Mouse (Mus musculus) thymus, postnatal 36 days (tissue): Measurements from ENCODE around the gene Nudt7.

Experiments
- DNase-seq, 2 experiments: peaks; one replicate each; pipeline ENCODE4 v3.0.0; 2022; ENCODE audit warnings: mixed read lengths in 2 of 2

Nudt7 gene

DNA sequence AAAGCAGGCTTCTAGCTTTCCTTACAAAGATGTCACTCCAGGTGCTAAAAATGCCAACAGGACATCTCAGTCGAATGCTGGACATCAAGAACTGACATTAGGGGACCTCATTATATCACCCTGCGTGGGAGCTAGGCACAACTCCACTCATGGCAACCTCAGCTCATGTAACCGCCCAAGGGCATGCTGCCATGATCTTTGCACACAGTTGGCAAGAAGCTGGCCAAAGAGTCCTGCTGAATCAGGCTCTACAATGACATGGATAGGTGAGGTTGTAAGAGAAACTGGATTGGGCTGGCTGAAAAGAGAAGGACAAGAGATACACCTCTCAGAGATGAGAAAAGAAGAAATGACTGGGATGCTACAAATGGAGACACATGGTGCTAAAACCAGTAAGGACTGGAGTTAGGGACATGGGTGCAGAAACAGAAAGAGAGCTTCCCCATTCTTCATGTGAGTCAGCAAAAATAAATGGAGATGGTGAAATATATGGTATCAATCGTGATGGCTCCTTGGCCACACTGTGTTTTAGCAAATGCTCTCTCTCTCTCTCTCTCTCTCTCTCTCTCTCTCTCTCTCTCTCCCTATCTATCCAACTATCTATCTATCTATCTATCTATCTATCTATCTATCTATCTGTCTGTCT, 10.4 kb downstream of the Nudt7 start:
- no peak for DNase-seq

DNA sequence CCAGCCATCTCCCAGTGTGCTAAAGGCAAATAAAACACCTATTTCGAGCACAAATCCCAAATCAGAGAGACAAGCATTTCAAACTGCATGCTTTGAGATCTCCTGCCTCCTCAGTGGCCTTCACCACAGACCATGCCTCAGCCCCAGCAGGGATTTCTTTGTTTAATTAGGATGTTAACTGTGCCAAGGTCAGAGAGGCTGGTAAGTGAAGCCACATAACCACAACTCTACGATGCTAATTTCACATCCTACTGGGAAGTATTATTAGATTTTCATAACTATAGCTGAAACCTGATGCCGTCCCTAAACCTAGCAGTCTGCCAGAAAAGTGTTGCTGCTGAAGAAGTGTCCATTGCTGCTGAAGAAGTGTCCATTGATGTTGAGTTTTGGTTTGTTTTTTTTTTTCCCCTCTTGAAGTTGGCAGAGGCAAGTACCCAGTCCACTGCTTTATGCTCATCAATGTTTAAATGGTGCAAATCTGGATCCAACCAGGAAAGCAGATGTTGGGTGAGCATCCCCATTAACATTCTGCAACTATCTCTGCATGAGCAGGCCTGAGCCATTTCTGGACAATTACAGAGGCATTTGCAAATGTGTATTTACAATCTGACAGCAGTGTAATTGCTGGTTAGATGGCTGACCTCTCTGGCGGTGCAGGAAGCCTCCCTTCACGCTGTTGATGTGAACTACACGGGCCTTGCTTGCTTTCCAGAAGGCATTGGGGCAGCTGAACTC, 20.1 kb downstream of the Nudt7 start:
- DNase-seq = no peak

DNA sequence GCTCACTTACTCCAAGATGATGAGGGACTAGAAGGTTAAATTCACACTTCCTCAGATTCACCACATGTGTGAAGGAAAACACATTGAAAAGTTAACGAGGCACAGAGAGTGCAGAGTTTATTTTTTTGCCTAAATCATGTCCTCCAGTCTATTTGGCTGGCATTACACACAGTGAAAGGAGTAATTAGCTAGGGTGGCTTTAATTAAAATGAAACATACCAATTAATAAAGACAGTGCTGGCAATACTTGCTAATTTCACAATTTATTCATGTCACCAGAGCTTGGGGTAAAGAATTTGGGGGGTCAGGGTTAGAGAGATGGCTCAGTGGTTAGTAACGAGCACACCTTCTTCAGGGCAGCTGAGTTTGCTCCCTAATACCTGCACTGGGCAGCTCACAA, 25.2 kb downstream of the Nudt7 start:
- DNase-seq = no peak

DNA sequence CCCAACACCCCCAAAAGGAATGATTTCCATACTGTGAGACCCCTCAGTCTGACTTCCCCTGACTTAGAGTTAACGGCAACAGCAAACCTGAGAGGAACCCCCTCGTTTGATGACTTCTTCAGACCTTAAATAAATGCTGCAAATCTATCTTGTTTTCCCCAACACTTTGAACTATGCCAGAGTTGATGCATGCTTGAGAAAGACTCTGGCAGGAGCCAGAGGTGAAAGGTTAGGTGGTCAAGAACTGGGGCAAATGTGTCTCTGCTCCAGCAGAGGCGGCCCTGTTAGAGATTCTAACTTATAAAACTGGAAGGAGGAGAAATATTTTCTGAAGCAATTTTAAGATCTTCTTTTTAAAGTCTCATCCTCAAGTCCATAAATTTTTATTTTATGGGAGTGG, 26.3 kb downstream of the Nudt7 start:
- no peak for DNase-seq

DNA sequence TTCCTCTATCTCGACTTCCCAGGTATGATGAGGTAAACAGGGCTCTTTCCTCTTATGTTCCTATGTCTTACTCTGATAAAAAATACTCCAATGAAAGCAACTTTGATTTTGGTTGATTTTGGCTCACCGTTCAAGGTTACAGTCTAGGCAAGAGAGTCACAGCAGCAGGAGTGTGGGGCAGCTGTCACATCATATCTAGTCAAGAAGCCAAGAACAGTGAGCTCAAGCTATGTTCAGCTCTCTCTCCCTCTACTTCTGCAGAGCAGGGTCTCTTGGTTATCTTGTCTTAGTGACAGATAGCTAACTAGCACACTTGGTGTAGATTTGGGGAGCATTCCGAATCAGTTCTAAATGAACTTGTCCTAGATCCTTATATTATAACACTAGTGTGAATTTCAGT, 30.5 kb downstream of the Nudt7 start:
- no peak for DNase-seq

DNA sequence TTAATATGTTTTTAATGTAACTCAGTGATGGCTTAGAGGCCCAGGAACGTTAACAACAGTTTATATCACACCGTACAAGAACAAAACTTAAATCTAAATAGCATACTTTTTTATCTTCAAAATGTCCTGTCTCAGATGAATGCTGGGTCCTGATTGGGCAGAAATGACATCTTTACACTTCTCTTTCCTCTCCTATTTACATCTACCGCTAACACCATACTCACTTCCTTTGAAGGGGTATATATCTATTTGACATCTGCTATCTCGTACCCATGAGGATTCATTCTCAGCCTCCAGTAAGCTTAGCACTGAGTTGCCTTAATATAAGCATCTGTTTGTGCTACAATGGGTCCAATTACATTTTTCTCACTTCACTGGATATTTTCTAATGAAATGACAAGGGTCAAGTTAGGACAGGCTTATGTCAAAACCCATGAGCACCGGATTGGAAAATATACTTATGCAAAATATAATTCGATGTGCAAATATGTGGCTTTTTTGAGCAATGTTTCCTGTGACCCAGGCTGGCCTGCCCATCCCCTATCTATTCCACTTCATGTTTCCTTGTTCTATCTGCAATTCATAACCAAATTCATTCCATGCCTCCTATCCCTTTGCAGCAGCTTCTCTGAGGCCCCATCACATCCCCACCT, 31.2 kb downstream of the Nudt7 start:
- DNase-seq = no peak

DNA sequence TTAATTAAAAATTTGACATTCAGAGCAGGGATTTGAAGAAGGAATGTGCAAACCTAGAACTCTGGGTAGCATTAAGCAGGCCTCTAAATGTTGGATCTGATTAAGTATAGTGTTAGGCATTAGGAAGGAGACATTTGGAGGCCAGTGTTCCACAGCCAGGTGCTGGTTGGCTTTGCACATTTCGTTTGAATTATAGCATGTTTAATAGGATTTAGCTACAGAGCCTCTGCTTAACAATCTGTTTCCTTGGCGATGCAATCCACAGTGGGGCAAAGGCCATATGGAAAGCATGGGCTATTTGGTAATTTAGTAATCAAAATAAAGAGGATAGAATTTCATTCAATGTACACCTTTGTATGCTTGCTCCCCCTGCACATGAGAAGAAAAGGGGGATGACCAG, 32.4 kb downstream of the Nudt7 start:
- DNase-seq = no peak

DNA sequence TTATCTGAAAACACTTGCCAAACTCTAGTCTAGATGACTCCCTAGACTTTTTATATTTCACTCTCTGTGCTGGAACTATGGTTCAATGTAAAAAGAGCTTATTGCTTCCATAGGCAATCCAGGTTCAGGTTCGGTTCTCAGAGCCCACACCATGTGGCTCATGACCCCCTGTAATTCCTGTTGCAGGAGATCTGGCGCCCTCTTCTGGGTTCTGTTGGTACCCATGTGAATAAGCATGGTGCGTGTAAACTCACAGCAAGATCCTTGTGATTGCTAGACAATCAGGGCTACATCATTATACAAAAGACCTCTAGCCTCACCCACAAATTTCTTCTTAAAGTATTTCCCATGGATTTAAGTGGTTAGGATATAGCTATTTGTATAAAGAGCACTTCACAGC, 43.4 kb downstream of the Nudt7 start:
- peak in 1 of 2 experiments; percentile 4 for DNase-seq

DNA sequence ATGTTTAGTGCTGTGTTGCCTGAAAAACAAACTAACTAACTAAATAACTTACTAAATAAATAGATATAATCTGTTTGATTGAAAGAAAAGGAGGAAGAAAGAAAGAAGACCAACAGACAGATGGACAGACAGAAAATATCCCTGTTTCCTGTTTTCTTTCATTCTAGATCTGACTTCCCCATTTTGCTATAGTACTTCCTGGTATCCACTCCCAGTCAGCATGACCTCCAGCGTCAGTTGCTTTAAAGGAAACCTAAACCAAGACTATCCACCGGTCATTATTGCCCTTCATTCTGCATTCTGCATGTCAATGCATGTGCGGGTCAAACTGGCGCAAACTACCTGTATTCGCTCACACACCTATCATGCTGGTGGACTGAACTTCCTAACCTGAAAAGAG, 60.0 kb downstream of the Nudt7 start:
- no peak for DNase-seq

DNA sequence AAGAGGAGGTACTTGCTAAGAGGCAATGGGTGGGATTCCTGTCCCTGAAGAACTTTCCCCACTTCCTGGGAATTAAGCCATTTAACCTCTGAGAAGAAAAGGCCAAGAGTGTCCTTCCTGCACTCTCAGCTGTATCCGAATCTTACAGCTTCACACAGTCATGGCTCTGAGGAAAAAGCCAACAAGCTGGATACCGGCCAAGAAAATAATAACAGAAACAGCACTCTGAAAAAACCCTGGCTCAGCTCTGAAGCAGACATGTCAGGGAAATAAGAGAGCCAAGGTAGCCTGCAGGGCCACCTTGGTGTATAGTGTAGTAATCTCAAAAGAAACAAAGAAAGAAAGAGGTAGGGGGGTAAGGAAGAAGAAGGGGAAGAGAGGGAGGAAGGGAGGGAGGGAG, 65.6 kb downstream of the Nudt7 start:
- no peak for DNase-seq
